Mouse (Mus musculus): ENCODE measurements around the gene Capns1.
A peak's percentile ranks its signal among the peaks of the same experiment; 100 is the strongest.

Capns1 gene

GRCm38 (mm10) chr7:30168914-30169582 is 29.6 kb downstream of the Capns1 start:
- DNase-seq: no peak

- DNase-seq: no peak
These were observed 33.9 kb downstream of the Capns1 start for GRCm38 (mm10) chr7:30164745-30165144.

GRCm38 (mm10) chr7:30163113-30163512 is 35.5 kb downstream of the Capns1 start:
- DNase-seq: no peak

- no peak for DNase-seq
These were observed 43.1 kb downstream of the Capns1 start for GRCm38 (mm10) chr7:30155507-30155906.

- no peak for DNase-seq
These were observed 44.6 kb downstream of the Capns1 start for GRCm38 (mm10) chr7:30154040-30154439.

- DNase-seq: no peak
These were observed 51.6 kb downstream of the Capns1 start for GRCm38 (mm10) chr7:30147011-30147410.

- peak; percentile 77 for DNase-seq
These were observed 54.9 kb downstream of the Capns1 start for GRCm38 (mm10) chr7:30143555-30144209.

- no peak for DNase-seq
These were observed 55.4 kb downstream of the Capns1 start for GRCm38 (mm10) chr7:30143170-30143554.
